Mouse (Mus musculus) Patski (cell line): ENCODE measurements at regions not wholly inside any gene's neighbourhood (a gene's known extent, or its start where the extent isn't known, plus 50 kb on each side); places are given as distances from the start of the nearest gene placed in this dataset.

Experiments
- ATAC-seq: fragments of 100-300 bp; one replicate; pipeline ENCODE4 v1.8.0; 2021
- CTCF ChIA-PET: fragments of 350-600 bp; sonication (Branson Sonifier 250); formaldehyde crosslinking; loops from one replicate; lab custom pipeline; 2022; ENCODE audit warnings: inconsistent platforms; lab: Charles Lee
- POLR2A ChIA-PET: fragments of 350-600 bp; sonication (Branson Sonifier 250); formaldehyde crosslinking; loops from one replicate; lab custom pipeline; 2022; ENCODE audit warnings: antibody characterized with exemption, inconsistent platforms; lab: Charles Lee
- DNase-seq: peaks from one replicate; pipeline ENCODE4 v3.0.0-alpha.2; 2011; ENCODE audit warnings: low read depth, low spot score
- H3K27me3 ChIP-seq: fragments of 371-371 bp; one replicate; pipeline ENCODE4 v1.5.1; 2021
- CTCF ChIP-seq: fragments of 100-300 bp; IDR thresholded peaks from one replicate; pipeline ENCODE4 v1.5.1; 2021
- in situ Hi-C: fragments of 300-500 bp; cut with MboI; formaldehyde crosslinking; loops from 3 replicates; pipeline ENCODE4 v1.11.1; 2018; ENCODE audit warnings: low pct_unique_long_range_greater_than_20kb, mixed read lengths

GRCm38 (mm10) chr9:71390221-71390620, 95.5 kb downstream of the Polr2m start:
- in situ Hi-C loops = no loop called here
- no peak for TF ChIP-seq CTCF
- ATAC-seq (no peak), DNase-seq (no peak)
- H3K27me3 ChIP-seq = no peaks in the 10 kb centered on the region
- POLR2A ChIA-PET = no interaction called here
- CTCF ChIA-PET = interaction anchor here (1.1 kb wide), 1 partner anchor 57 kb away, joined by 3 read pairs; no protein-coding TSS in a partner anchor

GRCm38 (mm10) chr9:71387426-71387825, 98.3 kb downstream of the Polr2m start:
- DNase-seq (no peak), ATAC-seq (no peak)
- ChIA-PET POLR2A (no interaction called here), CTCF (interaction anchor here (0.6 kb wide), 1 partner anchor 71 kb away, joined by 5 read pairs; no protein-coding TSS in a partner anchor)
- H3K27me3 ChIP-seq = no peaks in the 10 kb centered on the region
- in situ Hi-C loops = no loop called here
- no peak for TF ChIP-seq CTCF

GRCm38 (mm10) chr9:71383901-71384300, 101.8 kb downstream of the Polr2m start:
- no peak for DNase-seq
- POLR2A ChIA-PET = interaction anchor here (0.5 kb wide), 1 partner anchor 21 kb away, joined by 6 read pairs; no protein-coding TSS in a partner anchor
- in situ Hi-C loops = no loop called here
- ATAC-seq = no peak
- TF ChIP-seq CTCF = no peak
- CTCF ChIA-PET = interaction anchor here (1.2 kb wide), 1 partner anchor 51 kb away, joined by 3 read pairs; no protein-coding TSS in a partner anchor
- no peaks in the 10 kb centered on the region for H3K27me3 ChIP-seq

GRCm38 (mm10) chr9:71379731-71380250, 105.9 kb downstream of the Polr2m start:
- POLR2A ChIA-PET = no interaction called here
- no peak for TF ChIP-seq CTCF
- no peaks in the 10 kb centered on the region for H3K27me3 ChIP-seq
- in situ Hi-C loops = no loop called here
- CTCF ChIA-PET = no interaction called here
- no peak for DNase-seq
- no peak for ATAC-seq

- peak; percentile 29 for TF ChIP-seq CTCF
- H3K27me3 ChIP-seq = no peaks in the 10 kb centered on the region
- ChIA-PET CTCF (interaction anchor here (1.0 to 1.2 kb wide), 3 partner anchors 11 to 36 kb away, joined by 3 to 5 read pairs (median 3); no protein-coding TSS in a partner anchor), POLR2A (no interaction called here)
- in situ Hi-C loops = no loop called here
- no peak for DNase-seq
- no peak for ATAC-seq
Measured at GRCm38 (mm10) chr9:71369760-71370159, 116.0 kb downstream of the Polr2m start.

GRCm38 (mm10) chr9:71369202-71369601, 116.5 kb downstream of the Polr2m start:
- in situ Hi-C loops = no loop called here

GRCm38 (mm10) chr9:71366573-71366972, 119.2 kb downstream of the Polr2m start:
- ChIA-PET POLR2A (no interaction called here), CTCF (no interaction called here)
- in situ Hi-C loops = no loop called here
- H3K27me3 ChIP-seq = no peaks in the 10 kb centered on the region
- no peak for TF ChIP-seq CTCF
- DNase-seq (no peak), ATAC-seq (no peak)

More at GRCm38 (mm10) chr9:71369202-71369601, 116.5 kb downstream of the Polr2m start:
- ATAC-seq = no peak
- ChIA-PET POLR2A (no interaction called here), CTCF (interaction anchor here (1.2 kb wide), 2 partner anchors 10 to 36 kb away, joined by 3 to 5 read pairs; no protein-coding TSS in a partner anchor)
- TF ChIP-seq CTCF = no peak
- H3K27me3 ChIP-seq = no peaks in the 10 kb centered on the region
- DNase-seq = no peak

- no peaks in the 10 kb centered on the region for H3K27me3 ChIP-seq
- in situ Hi-C loops = no loop called here
- ChIA-PET POLR2A (interaction anchor here (0.5 kb wide), 1 partner anchor 1259 kb away, joined by 10 read pairs; no protein-coding TSS in a partner anchor), CTCF (interaction anchor here (1.4 kb wide), 1 partner anchor 177 kb away, joined by 3 read pairs; no protein-coding TSS in a partner anchor)
- ATAC-seq = no peak
- no peak for TF ChIP-seq CTCF
- DNase-seq = no peak
Measured at GRCm38 (mm10) chr9:71365177-71365738, 120.5 kb downstream of the Polr2m start.

- ChIA-PET CTCF (interaction anchor here (1.0 to 1.6 kb wide), 3 partner anchors 9 to 175 kb away, joined by 3 to 4 read pairs (median 4); no protein-coding TSS in a partner anchor), POLR2A (interaction anchor here (0.6 to 0.7 kb wide), 3 partner anchors 42 to 96 kb away, joined by 3 to 6 read pairs (median 4); no protein-coding TSS in a partner anchor)
- in situ Hi-C loops = loop anchor here (5.0 kb wide), 1 partner anchor 42 kb away; no protein-coding TSS in a partner anchor
- ATAC-seq (peak; percentile 77), DNase-seq (peak; percentile 77)
- no peak for TF ChIP-seq CTCF
- no peaks in the 10 kb centered on the region for H3K27me3 ChIP-seq
Measured at GRCm38 (mm10) chr9:71364047-71364665, 121.6 kb downstream of the Polr2m start.

GRCm38 (mm10) chr9:71362401-71362800, 123.3 kb downstream of the Polr2m start:
- ChIA-PET CTCF (interaction anchor here (0.9 to 3.4 kb wide), 5 partner anchors 29 to 85 kb away, joined by 3 to 24 read pairs (median 4); no protein-coding TSS in a partner anchor), POLR2A (no interaction called here)
- DNase-seq = no peak

More at GRCm38 (mm10) chr9:71362401-71362800, 123.3 kb downstream of the Polr2m start:
- TF ChIP-seq CTCF = peak; percentile 46
- H3K27me3 ChIP-seq = no peaks in the 10 kb centered on the region
- in situ Hi-C loops = loop anchor here (5.0 kb wide), 1 partner anchor 40 kb away; no protein-coding TSS in a partner anchor
- no peak for ATAC-seq
